Mouse (Mus musculus): Measurements from ENCODE around the gene Plaur.

DNA sequence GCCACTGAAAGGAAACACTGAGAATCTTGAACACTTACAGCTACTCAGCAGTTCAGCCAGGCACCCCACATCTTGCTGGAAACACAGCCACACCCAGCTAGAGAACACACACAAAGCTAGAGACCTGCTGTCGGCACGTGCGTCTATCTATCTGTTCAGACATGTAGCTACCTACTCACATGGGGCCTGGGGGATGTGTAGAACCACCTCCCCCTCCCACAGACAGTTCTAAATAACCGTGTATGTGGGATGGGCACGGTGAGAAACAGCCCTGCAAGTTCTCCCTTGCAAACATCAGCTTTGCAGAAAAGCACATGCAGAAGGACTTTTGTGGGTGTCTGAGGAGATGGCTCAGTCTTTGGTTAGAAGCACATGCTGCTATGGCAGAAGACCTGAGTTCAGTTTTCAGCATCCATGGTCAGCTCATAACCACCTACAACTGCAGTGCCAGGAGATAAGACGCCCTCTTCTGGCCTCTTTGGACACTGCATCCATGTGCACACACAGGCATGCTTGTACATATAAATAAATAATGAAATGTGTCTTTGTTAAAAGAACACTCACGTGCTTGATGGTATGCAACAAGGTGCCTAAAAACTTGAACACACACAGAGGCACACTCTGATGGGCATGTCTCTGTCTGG is 15.5 kb upstream of the Plaur start:
- TF ChIP-seq POLR2A (IDR thresholded peaks at IDR 0.05; ENCODE audit: insufficient read depth, low read length): no peak
- peak; percentile 22 for TF ChIP-seq CTCF (IDR thresholded peaks at IDR 0.05; ENCODE audit: low read depth, low read length)
- no peak for TF ChIP-seq EP300 (IDR thresholded peaks at IDR 0.05; ENCODE audit: insufficient read depth, low read depth, low read length)
